Mouse (Mus musculus) frontal cortex, adult 2 months (tissue): ENCODE measurements around the gene Carm1. TPM values are rescaled to one million over a fixed set of nuclear protein-coding genes. Genes with fewer than 3 reads are reported as not detected.

ENCODE experiments used
- polyA plus RNA-seq: library from polyadenylated mRNA; depleted of rRNA; stranded (reverse); fragments of >200 nt; gene quantifications from 2 replicates; pipeline ENCODE4 v1.2.3, GENCODE M21; 2012; rRNA removed

The Carm1 gene
- polyA plus RNA-seq, 1 experiment: 74.3 TPM

Other genes with a start within 250 kb of the Carm1 start
- gene Ap1m2, start 234.6 kb upstream of the Carm1 start, polyA plus RNA-seq: 0.76 and 1.6 TPM in 2 replicates
- gene Slc44a2, start 226.2 kb upstream of the Carm1 start, polyA plus RNA-seq: 60.7 and 66.5 TPM in 2 replicates
- 96.6 and 101 TPM in 2 replicates for gene Ilf3, start 179.0 kb upstream of the Carm1 start, polyA plus RNA-seq
- gene Qtrt1, start 135.1 kb upstream of the Carm1 start, polyA plus RNA-seq: 47.6 and 48.7 TPM in 2 replicates
- 95.8 and 97.7 TPM in 2 replicates for gene Dnm2, start 122.0 kb upstream of the Carm1 start, polyA plus RNA-seq
- gene Tmed1, start 36.6 kb upstream of the Carm1 start, polyA plus RNA-seq: 20.9 and 27.1 TPM in 2 replicates
- 0.53 and 0.56 TPM in 2 replicates for gene AB124611, start 20.7 kb upstream of the Carm1 start, polyA plus RNA-seq
- 53.2 TPM in 2 replicates for gene Timm29, start 45.8 kb downstream of the Carm1 start, polyA plus RNA-seq
- gene Yipf2, start 45.9 kb downstream of the Carm1 start, polyA plus RNA-seq: 27.6 and 27.8 TPM in 2 replicates
- 77.8 and 83.8 TPM in 2 replicates for gene Smarca4, start 69.3 kb downstream of the Carm1 start, polyA plus RNA-seq
- 13.4 and 14.4 TPM in 2 replicates for gene Ldlr, start 176.6 kb downstream of the Carm1 start, polyA plus RNA-seq
- 3.3 and 3.8 TPM in 2 replicates for gene Spc24, start 213.4 kb downstream of the Carm1 start, polyA plus RNA-seq